Mouse (Mus musculus): Measurements from ENCODE around the gene Cd200r2. TPM values are rescaled to one million over a fixed set of nuclear protein-coding genes. Genes with fewer than 3 reads are reported as not detected.
"Not testable (repeated sequence)": the region's sequence is repeated elsewhere in the genome, so short reads cannot be mapped to it uniquely, and the experiment has no call there.

Cd200r2 gene
- not detected in 2 replicates for polyA plus RNA-seq (2015; fragmentation: Nextera tagmentation; extraction: Ambion mirVana)

DNA sequence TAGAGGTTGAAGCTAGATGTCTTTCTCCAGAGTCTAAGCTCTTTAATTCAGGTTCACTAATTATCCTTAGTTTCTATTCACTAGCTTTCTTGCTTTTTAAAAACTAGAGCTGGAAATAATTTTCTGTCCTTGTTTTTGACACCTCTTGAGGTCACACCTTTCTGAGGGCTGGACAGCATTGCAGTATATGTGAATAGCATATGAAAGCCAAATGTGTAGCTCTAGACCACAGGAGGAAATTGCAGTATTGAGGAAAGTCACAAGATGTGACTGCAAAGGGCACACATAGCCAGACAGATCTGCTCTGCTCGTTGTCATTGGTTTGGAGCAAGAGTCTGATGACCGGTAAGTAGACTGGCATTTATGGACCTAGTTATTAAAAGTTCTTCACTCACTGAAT lies at the start of gene Cd200r2:
TSS of gene Cd200r2 (plus strand) at position 301 of the 400 bp plus-strand sequence.
- no peak within 1 kb of the TSS for H3K4me2 ChIP-seq (replicated peaks; ENCODE audit: low read depth, low read length)
- no peaks in the 10 kb centered on the region for H3K36me3 ChIP-seq (ENCODE audit: insufficient read depth, low read length)
- no peak within 1 kb of the TSS for H3K9ac ChIP-seq (replicated peaks; ENCODE audit: low read length)
- H3K27ac ChIP-seq (ENCODE audit: low read length): no peak within 1 kb of the TSS
- H3K9me3 ChIP-seq (ENCODE audit: low read length): no peaks in the 10 kb centered on the region
- H3K27me3 ChIP-seq (ENCODE audit: insufficient read depth, low read length): no peaks in the 10 kb centered on the region
- WGBS: 82% methylated on average over 2 of the region's 2 CpGs
- H3K4me1 ChIP-seq (ENCODE audit: insufficient read depth, low read length): no peaks in the 10 kb centered on the region
- H3K4me3 ChIP-seq (ENCODE audit: low read length): no peak within 1 kb of the TSS
- no peak for ATAC-seq (ENCODE audit: low FRiP score, low TSS enrichment)

DNA sequence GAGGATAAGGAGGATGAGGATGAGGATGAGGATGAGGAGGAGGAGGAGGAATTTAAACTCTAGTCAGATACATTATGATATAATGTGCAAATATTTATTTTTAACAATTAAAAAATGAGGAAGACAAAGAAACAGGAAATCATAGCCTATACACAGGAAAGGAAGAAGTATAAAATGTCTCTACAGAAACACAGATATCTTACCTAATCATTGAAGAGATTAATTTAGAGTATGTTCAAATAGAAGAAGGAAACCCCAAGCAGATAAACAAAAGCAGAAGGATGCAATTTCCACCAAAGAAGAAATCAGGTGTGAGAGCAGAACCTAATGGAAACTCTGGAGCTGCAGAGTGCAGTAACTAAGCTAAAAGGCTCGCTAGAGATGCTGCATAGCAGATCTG lies 48.9 kb upstream of the Cd200r2 start:
- WGBS: 39% methylated on average over 1 of the region's 1 CpGs
- no peak for ATAC-seq (ENCODE audit: low FRiP score, low TSS enrichment)
- H3K36me3 ChIP-seq (ENCODE audit: insufficient read depth, low read length): no peaks in the 10 kb centered on the region

DNA sequence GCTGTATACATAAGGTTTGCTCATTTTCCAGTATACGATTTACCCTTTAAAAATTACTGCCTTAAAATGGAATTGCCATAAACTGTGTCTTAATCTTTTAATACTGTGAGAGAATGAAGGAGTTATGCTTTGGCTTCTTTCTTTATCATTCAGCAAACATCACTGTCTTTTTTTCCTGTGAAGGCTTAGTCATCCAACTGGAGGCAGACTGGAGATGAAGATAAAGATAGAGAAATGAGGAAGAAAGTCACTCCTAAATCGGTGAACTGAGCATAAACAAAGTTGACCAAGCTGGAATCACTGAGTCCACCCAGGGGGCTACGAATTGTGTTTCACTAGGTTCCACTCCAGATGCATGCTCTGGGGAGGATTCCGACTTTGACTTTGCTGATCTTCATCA lies 46.4 kb upstream of the Cd200r2 start:
- H3K9ac ChIP-seq (replicated peaks; ENCODE audit: low read length): no peak overlapping the region
- no peak overlapping the region for H3K4me3 ChIP-seq (ENCODE audit: low read length)
- no peak overlapping the region for H3K27ac ChIP-seq (ENCODE audit: low read length)
- WGBS: 76% methylated on average over 4 of the region's 4 CpGs
- H3K4me1 ChIP-seq (ENCODE audit: insufficient read depth, low read length): no peaks in the 10 kb centered on the region
- H3K27me3 ChIP-seq (ENCODE audit: insufficient read depth, low read length): no peaks in the 10 kb centered on the region
- H3K4me2 ChIP-seq (replicated peaks; ENCODE audit: low read depth, low read length): no peak overlapping the region
- no peaks in the 10 kb centered on the region for H3K36me3 ChIP-seq (ENCODE audit: insufficient read depth, low read length)
- H3K9me3 ChIP-seq (ENCODE audit: low read length): no peaks in the 10 kb centered on the region
- ATAC-seq (ENCODE audit: low FRiP score, low TSS enrichment): no peak

More for the DNA sequence above, 48.9 kb upstream of the Cd200r2 start:
- Histone ChIP-seq H3K27ac (ENCODE audit: low read length) (no peak overlapping the region), H3K9ac (replicated peaks; ENCODE audit: low read length) (no peak overlapping the region), H3K9me3 (ENCODE audit: low read length) (no peaks in the 10 kb centered on the region), H3K27me3 (ENCODE audit: insufficient read depth, low read length) (no peaks in the 10 kb centered on the region), H3K4me3 (ENCODE audit: low read length) (no peak overlapping the region), H3K4me2 (replicated peaks; ENCODE audit: low read depth, low read length) (no peak overlapping the region), H3K4me1 (ENCODE audit: insufficient read depth, low read length) (no peaks in the 10 kb centered on the region)

DNA sequence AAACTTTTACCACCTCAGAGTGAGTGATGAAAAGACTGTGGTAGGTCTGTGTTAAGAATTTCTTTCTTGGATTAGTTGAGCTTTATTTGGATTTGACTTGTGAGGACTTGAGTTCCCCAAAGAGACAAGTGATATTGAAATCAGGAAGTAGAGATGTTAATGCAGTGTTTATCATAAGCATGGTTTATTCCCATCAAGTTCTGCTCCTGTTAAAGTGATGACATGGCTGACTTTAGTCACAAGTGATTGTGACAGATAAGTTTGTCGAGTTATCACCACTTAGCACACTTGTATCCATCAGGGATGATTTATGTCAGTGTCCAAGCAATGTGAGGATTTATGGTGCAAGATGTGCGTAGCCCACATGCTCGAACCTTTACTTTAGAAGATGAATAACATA lies 34.6 kb upstream of the Cd200r2 start:
- 49% methylated on average over 3 of the region's 3 CpGs for WGBS
- Histone ChIP-seq H3K4me1 (ENCODE audit: insufficient read depth, low read length) (no peaks in the 10 kb centered on the region), H3K36me3 (ENCODE audit: insufficient read depth, low read length) (no peaks in the 10 kb centered on the region), H3K27me3 (ENCODE audit: insufficient read depth, low read length) (no peaks in the 10 kb centered on the region), H3K4me3 (ENCODE audit: low read length) (no peak overlapping the region), H3K9me3 (ENCODE audit: low read length) (no peaks in the 10 kb centered on the region), H3K27ac (ENCODE audit: low read length) (no peak overlapping the region), H3K4me2 (replicated peaks; ENCODE audit: low read depth, low read length) (no peak overlapping the region), H3K9ac (replicated peaks; ENCODE audit: low read length) (no peak overlapping the region)
- ATAC-seq (ENCODE audit: low FRiP score, low TSS enrichment): no peak

DNA sequence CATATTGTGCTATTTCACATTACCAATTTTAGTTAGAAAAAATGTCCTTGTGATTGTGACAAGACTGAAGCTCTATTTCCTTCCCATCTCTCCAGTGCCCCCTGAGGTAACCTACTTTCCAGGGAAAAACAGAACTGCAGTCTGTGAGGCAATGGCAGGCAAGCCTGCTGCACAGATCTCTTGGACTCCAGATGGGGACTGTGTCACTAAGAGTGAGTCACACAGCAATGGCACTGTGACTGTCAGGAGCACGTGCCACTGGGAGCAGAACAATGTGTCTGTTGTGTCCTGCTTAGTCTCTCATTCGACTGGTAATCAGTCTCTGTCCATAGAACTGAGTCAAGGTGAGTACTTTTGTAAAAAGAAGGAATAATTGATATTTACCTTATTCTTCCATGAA lies 33.7 kb upstream of the Cd200r2 start:
- not testable (repeated sequence) for H3K4me3 ChIP-seq (ENCODE audit: low read length); H3K27me3 ChIP-seq (ENCODE audit: insufficient read depth, low read length); H3K4me2 ChIP-seq (replicated peaks; ENCODE audit: low read depth, low read length); H3K4me1 ChIP-seq (ENCODE audit: insufficient read depth, low read length); H3K36me3 ChIP-seq (ENCODE audit: insufficient read depth, low read length); ATAC-seq (ENCODE audit: low FRiP score, low TSS enrichment); H3K27ac ChIP-seq (ENCODE audit: low read length); H3K9me3 ChIP-seq (ENCODE audit: low read length); H3K9ac ChIP-seq (replicated peaks; ENCODE audit: low read length)
- 52% methylated on average over 2 of the region's 2 CpGs for WGBS

DNA sequence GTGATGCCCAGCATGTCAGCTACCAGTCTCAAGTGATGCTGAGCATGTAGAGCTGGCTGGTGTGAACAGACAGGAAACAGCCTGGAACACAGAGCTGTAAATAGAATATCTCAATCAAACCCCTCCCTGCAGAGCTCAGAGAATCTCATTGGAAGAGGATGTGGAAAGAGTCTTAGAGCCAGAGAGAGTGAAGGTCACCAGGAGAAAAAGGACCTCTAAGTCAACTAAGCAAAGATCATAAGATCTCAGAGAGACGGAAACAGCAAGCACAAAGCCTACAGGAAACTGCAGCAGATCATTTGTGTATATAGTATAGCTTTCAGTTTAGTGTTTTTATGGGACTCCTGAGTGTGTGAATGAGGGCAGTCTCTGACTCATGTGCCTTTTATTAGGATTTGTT lies 8.3 kb downstream of the Cd200r2 start:
- no peaks in the 10 kb centered on the region for H3K27me3 ChIP-seq (ENCODE audit: insufficient read depth, low read length)
- no peak overlapping the region for H3K9ac ChIP-seq (replicated peaks; ENCODE audit: low read length)
- H3K27ac ChIP-seq (ENCODE audit: low read length): no peak overlapping the region
- ATAC-seq (ENCODE audit: low FRiP score, low TSS enrichment): no peak
- H3K9me3 ChIP-seq (ENCODE audit: low read length): no peaks in the 10 kb centered on the region
- H3K36me3 ChIP-seq (ENCODE audit: insufficient read depth, low read length): no peaks in the 10 kb centered on the region
- H3K4me3 ChIP-seq (ENCODE audit: low read length): no peak overlapping the region
- H3K4me1 ChIP-seq (ENCODE audit: insufficient read depth, low read length): no peaks in the 10 kb centered on the region
- WGBS: 33% methylated on average over 1 of the region's 1 CpGs
- no peak overlapping the region for H3K4me2 ChIP-seq (replicated peaks; ENCODE audit: low read depth, low read length)

DNA sequence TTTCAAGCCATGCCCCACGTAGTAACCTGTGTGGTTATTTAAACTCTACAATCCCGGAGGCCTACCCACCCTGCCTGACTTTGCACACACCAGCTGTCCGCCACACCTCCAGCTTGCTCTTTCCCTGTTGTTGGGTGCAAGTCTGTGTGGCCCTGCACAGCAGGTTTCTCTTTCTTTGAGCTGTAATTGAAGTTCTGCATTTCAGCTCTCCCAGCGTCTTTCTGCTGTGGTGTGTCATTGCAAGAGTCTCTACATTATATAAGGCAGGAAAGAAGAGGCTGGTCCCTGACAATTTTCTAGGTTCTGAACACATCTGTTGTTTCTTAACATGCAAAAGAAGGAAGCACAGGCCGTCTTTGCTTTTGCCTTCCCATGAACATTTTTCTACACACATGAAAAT lies 9.7 kb downstream of the Cd200r2 start:
- Histone ChIP-seq H3K27ac (ENCODE audit: low read length) (no peak overlapping the region), H3K4me1 (ENCODE audit: insufficient read depth, low read length) (no peaks in the 10 kb centered on the region), H3K27me3 (ENCODE audit: insufficient read depth, low read length) (no peaks in the 10 kb centered on the region), H3K9ac (replicated peaks; ENCODE audit: low read length) (no peak overlapping the region), H3K4me2 (replicated peaks; ENCODE audit: low read depth, low read length) (no peak overlapping the region), H3K9me3 (ENCODE audit: low read length) (no peaks in the 10 kb centered on the region), H3K36me3 (ENCODE audit: insufficient read depth, low read length) (no peaks in the 10 kb centered on the region), H3K4me3 (ENCODE audit: low read length) (no peak overlapping the region)
- no peak for ATAC-seq (ENCODE audit: low FRiP score, low TSS enrichment)
- WGBS: 74% methylated on average over 5 of the region's 5 CpGs

DNA sequence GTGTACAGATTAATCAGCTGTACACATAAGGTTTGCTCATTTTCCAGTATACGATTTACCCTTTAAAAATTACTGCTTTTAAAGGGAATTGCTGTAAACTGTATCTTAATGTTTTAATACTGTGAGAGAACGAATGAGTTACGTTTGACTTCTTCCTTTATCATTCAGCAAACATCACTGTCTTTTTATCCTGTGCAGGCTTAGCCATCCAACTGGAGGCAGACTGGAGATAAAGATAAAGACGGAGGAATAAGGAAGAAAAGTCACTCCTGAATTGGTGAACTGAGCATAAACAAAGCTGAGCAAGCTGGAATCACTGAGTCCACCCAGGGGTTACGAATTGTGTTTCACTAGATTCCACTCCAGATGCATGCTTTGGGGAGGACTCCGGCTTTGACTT lies 10.7 kb downstream of the Cd200r2 start:
- Histone ChIP-seq H3K27me3 (ENCODE audit: insufficient read depth, low read length) (no peaks in the 10 kb centered on the region), H3K4me2 (replicated peaks; ENCODE audit: low read depth, low read length) (no peak overlapping the region), H3K9me3 (ENCODE audit: low read length) (no peaks in the 10 kb centered on the region), H3K9ac (replicated peaks; ENCODE audit: low read length) (no peak overlapping the region), H3K36me3 (ENCODE audit: insufficient read depth, low read length) (no peaks in the 10 kb centered on the region), H3K27ac (ENCODE audit: low read length) (no peak overlapping the region), H3K4me1 (ENCODE audit: insufficient read depth, low read length) (no peaks in the 10 kb centered on the region), H3K4me3 (ENCODE audit: low read length) (no peak overlapping the region)
- ATAC-seq (ENCODE audit: low FRiP score, low TSS enrichment): no peak
- 83% methylated on average over 6 of the region's 6 CpGs for WGBS

DNA sequence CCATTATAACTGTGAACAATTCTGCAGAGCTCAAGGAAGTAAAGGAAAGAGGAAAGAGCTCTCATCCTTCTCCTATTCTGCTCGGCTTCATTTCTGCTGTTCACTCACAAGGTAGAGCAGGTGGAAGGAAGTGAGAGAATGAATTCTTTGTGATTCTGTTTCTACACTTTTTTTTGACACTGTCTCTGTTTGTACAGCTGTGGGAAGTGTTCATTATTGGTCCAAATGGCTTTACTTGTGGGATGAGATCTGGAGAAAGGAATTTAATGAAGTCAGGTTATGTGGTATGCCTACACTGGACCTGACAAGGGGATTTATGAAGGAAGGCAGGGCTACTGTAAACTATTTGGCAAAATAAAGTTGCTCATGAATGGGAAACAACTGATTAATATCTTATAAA lies 23.9 kb downstream of the Cd200r2 start:
- WGBS: 39% methylated on average over 1 of the region's 1 CpGs
- no peaks in the 10 kb centered on the region for H3K27me3 ChIP-seq (ENCODE audit: insufficient read depth, low read length)
- H3K4me3 ChIP-seq (ENCODE audit: low read length): no peak overlapping the region
- H3K9ac ChIP-seq (replicated peaks; ENCODE audit: low read length): no peak overlapping the region
- no peak for ATAC-seq (ENCODE audit: low FRiP score, low TSS enrichment)
- H3K4me2 ChIP-seq (replicated peaks; ENCODE audit: low read depth, low read length): no peak overlapping the region
- no peaks in the 10 kb centered on the region for H3K9me3 ChIP-seq (ENCODE audit: low read length)
- no peaks in the 10 kb centered on the region for H3K36me3 ChIP-seq (ENCODE audit: insufficient read depth, low read length)
- H3K4me1 ChIP-seq (ENCODE audit: insufficient read depth, low read length): no peaks in the 10 kb centered on the region
- no peak overlapping the region for H3K27ac ChIP-seq (ENCODE audit: low read length)

DNA sequence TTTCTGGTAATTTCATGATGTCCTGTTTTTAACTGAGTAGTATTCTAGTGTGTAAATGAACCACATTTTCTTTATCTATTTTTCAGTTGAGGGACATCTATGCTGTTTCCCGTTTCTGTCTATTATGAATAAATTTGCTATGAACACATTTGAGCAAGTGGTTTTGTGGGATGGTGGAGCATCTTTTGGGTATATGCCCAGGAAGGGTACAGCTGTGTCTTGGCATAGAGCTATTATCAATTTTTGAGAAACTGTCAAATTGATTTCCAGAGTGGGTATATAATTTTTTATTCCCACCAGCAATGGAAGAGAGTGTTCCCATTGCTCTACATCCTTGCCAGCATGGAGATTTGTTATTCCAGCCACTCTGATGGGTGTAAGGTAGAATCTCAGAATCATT lies 65.1 kb downstream of the Cd200r2 start:
- no peak overlapping the region for H3K27ac ChIP-seq (ENCODE audit: low read length)
- no peak for ATAC-seq (ENCODE audit: low FRiP score, low TSS enrichment)
- H3K9me3 ChIP-seq (ENCODE audit: low read length): no peaks in the 10 kb centered on the region
- H3K36me3 ChIP-seq (ENCODE audit: insufficient read depth, low read length): no peaks in the 10 kb centered on the region
- H3K4me2 ChIP-seq (replicated peaks; ENCODE audit: low read depth, low read length): no peak overlapping the region
- no peak overlapping the region for H3K9ac ChIP-seq (replicated peaks; ENCODE audit: low read length)
- H3K4me3 ChIP-seq (ENCODE audit: low read length): no peak overlapping the region
- H3K27me3 ChIP-seq (ENCODE audit: insufficient read depth, low read length): no peaks in the 10 kb centered on the region
- 83% methylated on average over 1 of the region's 1 CpGs for WGBS
- no peaks in the 10 kb centered on the region for H3K4me1 ChIP-seq (ENCODE audit: insufficient read depth, low read length)

DNA sequence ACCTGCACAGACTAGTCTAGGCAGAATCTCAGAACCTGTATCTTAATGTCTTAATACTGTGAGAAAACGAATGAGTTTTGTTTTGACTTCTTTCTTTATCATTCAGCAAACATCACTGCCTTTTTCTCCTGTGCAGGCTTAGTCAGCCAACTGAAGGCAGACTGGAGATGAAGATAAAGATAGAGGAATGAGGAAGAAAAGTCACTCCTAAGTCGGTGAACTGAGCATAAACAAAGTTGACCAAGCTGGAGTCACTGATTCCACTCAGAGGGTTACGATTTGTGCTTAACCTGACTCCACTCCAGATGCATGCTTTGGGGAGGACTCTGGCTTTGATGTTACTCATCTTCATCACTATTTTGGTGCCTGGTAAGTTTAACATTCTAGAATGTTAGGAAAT lies 76.6 kb downstream of the Cd200r2 start, which contains the start of gene Cd200r3:
TSS of gene Cd200r3 (plus strand) at position 211 of the 400 bp plus-strand sequence.
- no peaks in the 10 kb centered on the region for H3K4me1 ChIP-seq (ENCODE audit: insufficient read depth, low read length)
- H3K27ac ChIP-seq (ENCODE audit: low read length): no peak within 1 kb of the TSS
- no peak for ATAC-seq (ENCODE audit: low FRiP score, low TSS enrichment)
- no peak within 1 kb of the TSS for H3K4me3 ChIP-seq (ENCODE audit: low read length)
- WGBS: 66% methylated on average over 3 of the region's 3 CpGs
- no peaks in the 10 kb centered on the region for H3K9me3 ChIP-seq (ENCODE audit: low read length)
- H3K4me2 ChIP-seq (replicated peaks; ENCODE audit: low read depth, low read length): no peak within 1 kb of the TSS
- H3K36me3 ChIP-seq (ENCODE audit: insufficient read depth, low read length): no peaks in the 10 kb centered on the region
- no peak within 1 kb of the TSS for H3K9ac ChIP-seq (replicated peaks; ENCODE audit: low read length)
- H3K27me3 ChIP-seq (ENCODE audit: insufficient read depth, low read length): no peaks in the 10 kb centered on the region
